In genomic region chr4:131920595-131921351, GRCm38 (mm10) we compare ENCODE assay signal across 7 mouse cellular contexts. TPM values are rescaled to one million over a fixed set of nuclear protein-coding genes. Genes with fewer than 3 reads are reported as not detected.
DNase-seq lines count a peak whose midpoint lies in the region; ATAC-seq lines count a peak whose summit lies in the region.

No protein-coding gene starts in this region.

- peak overlapping the region; percentile 41 for H3K4me3 ChIP-seq in forebrain, embryonic 15.5 days
- peak overlapping the region; percentile 50 for H3K4me3 ChIP-seq in hindbrain, embryonic 13.5 days
- peak overlapping the region; percentile 68 for H3K4me3 ChIP-seq in limb, embryonic 15.5 days

- H3K9ac ChIP-seq in forebrain, embryonic 15.5 days (replicated peaks), result peak overlapping the region; percentile 32
- H3K9ac ChIP-seq in hindbrain, embryonic 13.5 days, result peak overlapping the region; percentile 71
- H3K9ac ChIP-seq in limb, embryonic 15.5 days, result peak overlapping the region; percentile 79

- H3K36me3 ChIP-seq in forebrain, embryonic 15.5 days, result peaks cover 2% of the 10 kb centered on the region; the same call in 1 of the 2 replicates
- H3K36me3 ChIP-seq in hindbrain, embryonic 13.5 days, result peaks cover 24% of the 10 kb centered on the region
- H3K36me3 ChIP-seq in limb, embryonic 15.5 days, result peaks cover 17% of the 10 kb centered on the region

- H3K4me2 ChIP-seq in forebrain, embryonic 15.5 days (replicated peaks), result peak overlapping the region; percentile 71
- H3K4me2 ChIP-seq in hindbrain, embryonic 13.5 days, result peak overlapping the region; percentile 83
- H3K4me2 ChIP-seq in limb, embryonic 15.5 days, result peak overlapping the region; percentile 82

- peak; percentile 58 for DNase-seq in ES-CJ7 (ENCODE audit: low read depth, low spot score)
- peak; percentile 71 for DNase-seq in ZHBTc4 (ENCODE audit: low read depth, low spot score)
- peak; percentile 81 for DNase-seq in neural tube, embryonic 10.5 days (ENCODE audit: extremely low spot score, low spot score)

- peaks cover 37% of the 10 kb centered on the region for H3K4me1 ChIP-seq in forebrain, embryonic 15.5 days
- peaks cover 56% of the 10 kb centered on the region for H3K4me1 ChIP-seq in hindbrain, embryonic 13.5 days (replicated peaks)
- peaks cover 93% of the 10 kb centered on the region for H3K4me1 ChIP-seq in limb, embryonic 15.5 days

- no peaks in the 10 kb centered on the region for H3K9me3 ChIP-seq in forebrain, embryonic 15.5 days
- H3K9me3 ChIP-seq in hindbrain, embryonic 13.5 days, result no peaks in the 10 kb centered on the region
- no peaks in the 10 kb centered on the region for H3K9me3 ChIP-seq in limb, embryonic 15.5 days

- no peak for ATAC-seq in forebrain, embryonic 15.5 days (replicated peaks)
- no peak for ATAC-seq in hindbrain, embryonic 13.5 days (ENCODE audit: low FRiP score)
- ATAC-seq in limb, embryonic 15.5 days (ENCODE audit: insufficient number of reproducible peaks, low FRiP score, low TSS enrichment, low read depth), result peak; percentile 3; the same call in 1 of the 2 replicates
- no peak for ATAC-seq in megakaryocyte progenitor cell, adult 5-6 weeks (replicated peaks; ENCODE audit: poor library complexity)

- 1% methylated on average over 75 of the region's 76 CpGs for WGBS in forebrain, embryonic 15.5 days
- WGBS in hindbrain, embryonic 13.5 days, result under 1% methylated on average over 58 of the region's 76 CpGs
- 0% methylated on average over 73 of the region's 76 CpGs for WGBS in limb, embryonic 15.5 days

- H3K27ac ChIP-seq in forebrain, embryonic 15.5 days (replicated peaks), result no peak overlapping the region
- H3K27ac ChIP-seq in hindbrain, embryonic 13.5 days, result no peak overlapping the region
- H3K27ac ChIP-seq in limb, embryonic 15.5 days, result peak overlapping the region; percentile 94

- peaks cover 74% of the 10 kb centered on the region for H3K27me3 ChIP-seq in forebrain, embryonic 15.5 days
- peaks cover 100% of the 10 kb centered on the region for H3K27me3 ChIP-seq in hindbrain, embryonic 13.5 days
- peaks cover 30% of the 10 kb centered on the region for H3K27me3 ChIP-seq in limb, embryonic 15.5 days

RNA-seq across cellular contexts. Expression of gene Tmem200b, which starts 0.8 kb away (rescaled TPM):
- polyA plus RNA-seq in forebrain, embryonic 15.5 days (2015; fragmentation: Nextera tagmentation; extraction: Ambion mirVana), result 0.17 and 0.22 TPM in 2 replicates
- not detected in 2 replicates for polyA plus RNA-seq in hindbrain, embryonic 13.5 days (2015; fragmentation: Nextera tagmentation; extraction: Ambion mirVana)
- 3.3 and 3.9 TPM in 2 replicates for polyA plus RNA-seq in limb, embryonic 15.5 days (2015; fragmentation: Nextera tagmentation; extraction: Ambion mirVana)
- total RNA-seq in megakaryocyte progenitor cell, adult 5-6 weeks (2015), result not detected in 2 replicates
- total RNA-seq in megakaryocyte progenitor cell, adult 5-6 weeks (2017), result not detected in 2 replicates

RNA-seq across cellular contexts. Expression of gene Srsf4, which starts 47.4 kb away (rescaled TPM):
- 154 and 159 TPM in 2 replicates for polyA plus RNA-seq in forebrain, embryonic 15.5 days (2015; fragmentation: Nextera tagmentation; extraction: Ambion mirVana)
- 115 and 119 TPM in 2 replicates for polyA plus RNA-seq in hindbrain, embryonic 13.5 days (2015; fragmentation: Nextera tagmentation; extraction: Ambion mirVana)
- 97.7 and 99.5 TPM in 2 replicates for polyA plus RNA-seq in limb, embryonic 15.5 days (2015; fragmentation: Nextera tagmentation; extraction: Ambion mirVana)
- 36.1 and 42.4 TPM in 2 replicates for total RNA-seq in megakaryocyte progenitor cell, adult 5-6 weeks (2015)
- total RNA-seq in megakaryocyte progenitor cell, adult 5-6 weeks (2017), result 58.2 and 86.6 TPM in 2 replicates
